Mouse (Mus musculus): ENCODE results near the gene Nup43.
A peak's percentile ranks its signal among the peaks of the same experiment; 100 is the strongest.

The Nup43 gene

GRCm38 (mm10) chr10:7682249-7682648 is 14.9 kb downstream of the Nup43 start:
- DNase-seq (ENCODE audit: low spot score), result no peak

GRCm38 (mm10) chr10:7686902-7687301 is 19.6 kb downstream of the Nup43 start:
- no peak for DNase-seq (ENCODE audit: low spot score)

- DNase-seq (ENCODE audit: low spot score), result no peak
Measured at GRCm38 (mm10) chr10:7695286-7695685, 28.0 kb downstream of the Nup43 start.

- no peak for DNase-seq (ENCODE audit: low spot score)
Measured at GRCm38 (mm10) chr10:7700120-7700519, 32.8 kb downstream of the Nup43 start.

- no peak for DNase-seq (ENCODE audit: low spot score)
Measured at GRCm38 (mm10) chr10:7702586-7702985, 35.3 kb downstream of the Nup43 start.

- no peak for DNase-seq (ENCODE audit: low spot score)
Measured at GRCm38 (mm10) chr10:7710121-7710520, 42.8 kb downstream of the Nup43 start.

- no peak for DNase-seq (ENCODE audit: low spot score)
Measured at GRCm38 (mm10) chr10:7712506-7712905, 45.2 kb downstream of the Nup43 start.

- no peak for DNase-seq (ENCODE audit: low spot score)
Measured at GRCm38 (mm10) chr10:7715056-7715455, 47.8 kb downstream of the Nup43 start.

- DNase-seq (ENCODE audit: low spot score), result peak; percentile 94
Measured at GRCm38 (mm10) chr10:7725751-7726500, 58.6 kb downstream of the Nup43 start, which contains the start of gene Katna1. Gene Katna1, plus strand, starts transcription at chr10:7726000.

GRCm38 (mm10) chr10:7726501-7726812 is 59.2 kb downstream of the Nup43 start:
- no peak for DNase-seq (ENCODE audit: low spot score)

- DNase-seq (ENCODE audit: low spot score), result no peak
Measured at GRCm38 (mm10) chr10:7727011-7727410, 59.7 kb downstream of the Nup43 start.
